Mouse (Mus musculus): ENCODE measurements at regions not wholly inside any gene's neighbourhood (a gene's known extent, or its start where the extent isn't known, plus 50 kb on each side); places are given as distances from the start of the nearest gene placed in this dataset.

DNA sequence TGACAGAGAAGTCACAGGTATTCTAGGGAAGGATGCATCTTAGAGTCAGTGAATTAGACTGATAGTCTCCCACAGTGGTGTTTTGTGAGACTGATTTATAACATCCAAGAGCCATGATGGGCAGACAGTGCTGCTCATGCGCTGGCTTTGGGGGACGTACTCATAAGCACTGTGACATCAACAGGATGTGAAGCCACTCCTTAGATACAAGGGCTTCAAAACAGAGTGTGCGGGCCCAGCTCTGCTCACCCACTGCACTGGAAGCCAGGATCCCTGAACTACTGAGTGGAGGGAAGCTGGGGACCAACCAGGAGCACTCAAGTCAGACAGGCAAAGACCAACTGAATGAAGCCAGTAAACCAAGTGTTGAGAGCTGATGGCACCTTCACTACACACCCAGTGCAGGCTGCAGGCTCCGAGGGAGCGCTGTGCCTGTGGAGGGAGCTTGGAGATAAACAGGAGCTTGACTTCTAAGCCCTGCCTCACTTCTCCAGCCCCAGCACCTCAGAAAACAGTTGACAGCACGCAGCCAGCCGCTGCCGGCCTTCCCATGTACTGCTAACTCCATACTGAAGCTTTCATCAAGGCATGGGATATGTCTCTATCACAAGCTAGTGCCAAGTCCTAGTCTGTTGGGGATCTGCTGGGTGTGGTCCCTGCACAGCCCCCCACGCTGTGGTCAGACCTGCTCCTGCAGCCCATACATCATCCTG, 200.0 kb downstream of the Cyp26b1 start:
- Histone ChIP-seq H3K27me3 (ENCODE audit: insufficient read depth, low read length) (peaks cover 5% of the 10 kb centered on the region; the same call in 1 of the 2 replicates), H3K36me3 (ENCODE audit: insufficient read depth, low read length) (no peaks in the 10 kb centered on the region), H3K4me1 (replicated peaks; ENCODE audit: low read depth, low read length) (no peaks in the 10 kb centered on the region), H3K4me3 (replicated peaks; ENCODE audit: low read length) (no peak overlapping the region), H3K9me3 (ENCODE audit: low read length) (no peaks in the 10 kb centered on the region)
- TF ChIP-seq NANOG (IDR thresholded peaks at IDR 0.05; ENCODE audit: borderline replicate concordance, low read length) (no peak), CTCF (conservative IDR thresholded peaks at IDR 0.05; ENCODE audit: low read length) (no peak), POU5F1 (IDR thresholded peaks at IDR 0.05; ENCODE audit: borderline replicate concordance, low read length) (no peak)

DNA sequence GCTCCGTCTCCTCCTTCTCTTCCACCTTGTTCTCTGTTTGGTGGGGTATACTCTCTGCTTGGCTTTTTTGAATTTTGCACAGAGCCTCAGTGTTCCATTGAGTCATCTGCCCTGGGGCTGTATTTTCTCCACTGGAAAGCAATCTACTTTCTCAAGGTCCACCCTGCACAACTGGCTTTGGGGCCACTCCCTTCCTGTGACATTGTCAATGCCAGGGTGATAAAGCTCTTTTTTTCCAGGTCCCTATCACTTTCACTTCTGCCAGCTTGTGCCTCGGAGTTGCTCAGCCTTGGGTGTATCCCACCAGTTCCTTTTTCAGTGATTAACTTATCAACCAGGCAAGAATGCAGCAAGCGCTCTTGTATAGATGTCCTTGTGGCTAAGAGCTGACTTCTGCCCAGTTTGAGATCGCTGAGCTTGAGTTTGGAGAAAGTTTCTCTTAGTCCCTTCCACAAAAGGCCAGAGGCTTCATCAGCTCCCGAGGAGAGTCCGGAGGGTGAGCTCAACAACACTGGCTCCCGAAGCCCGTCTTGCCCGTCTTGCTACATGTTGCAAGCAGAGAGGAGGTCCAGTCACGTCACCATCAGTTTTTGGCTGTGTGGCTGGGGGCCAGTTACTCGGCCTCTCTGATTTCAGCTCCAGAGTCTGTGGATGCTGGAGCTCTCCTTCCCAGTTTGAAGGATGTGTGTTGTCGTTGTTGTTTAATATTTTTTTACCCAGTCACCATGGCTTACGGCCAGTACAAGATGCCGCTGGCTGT, 200.8 kb downstream of the Cyp26b1 start:
- Histone ChIP-seq H3K27me3 (ENCODE audit: insufficient read depth, low read length) (peaks cover 6% of the 10 kb centered on the region; the same call in 1 of the 2 replicates), H3K9me3 (ENCODE audit: low read length) (no peaks in the 10 kb centered on the region), H3K4me3 (replicated peaks; ENCODE audit: low read length) (no peak overlapping the region), H3K4me1 (replicated peaks; ENCODE audit: low read depth, low read length) (no peaks in the 10 kb centered on the region), H3K36me3 (ENCODE audit: insufficient read depth, low read length) (no peaks in the 10 kb centered on the region)
- no peak for TF ChIP-seq POU5F1 (IDR thresholded peaks at IDR 0.05; ENCODE audit: borderline replicate concordance, low read length)
- no peak for TF ChIP-seq NANOG (IDR thresholded peaks at IDR 0.05; ENCODE audit: borderline replicate concordance, low read length)
- no peak for TF ChIP-seq CTCF (conservative IDR thresholded peaks at IDR 0.05; ENCODE audit: low read length)

DNA sequence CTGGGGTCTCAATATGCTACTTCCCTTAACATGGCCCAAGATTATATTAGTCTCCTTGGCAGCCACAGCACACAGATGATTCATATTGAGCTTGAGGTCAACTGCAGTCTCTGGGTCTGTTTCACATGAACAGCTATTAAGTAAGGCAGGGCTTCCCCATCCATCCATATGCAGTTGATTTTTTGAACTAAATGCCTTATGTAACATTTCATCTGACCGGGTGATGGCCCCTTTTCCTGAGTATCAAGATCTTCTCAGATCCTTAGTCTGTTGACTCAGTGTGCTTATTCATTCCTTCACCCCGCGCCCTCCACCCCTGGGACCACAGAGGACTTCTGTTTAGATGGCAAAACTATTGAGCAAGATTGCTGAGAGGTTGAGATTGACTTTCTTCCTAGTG, 202.7 kb downstream of the Cyp26b1 start:
- no peaks in the 10 kb centered on the region for H3K4me1 ChIP-seq (replicated peaks; ENCODE audit: low read depth, low read length)
- TF ChIP-seq POU5F1 (IDR thresholded peaks at IDR 0.05; ENCODE audit: borderline replicate concordance, low read length) (no peak), NANOG (IDR thresholded peaks at IDR 0.05; ENCODE audit: borderline replicate concordance, low read length) (no peak), CTCF (conservative IDR thresholded peaks at IDR 0.05; ENCODE audit: low read length) (no peak)
- H3K9me3 ChIP-seq (ENCODE audit: low read length), result no peaks in the 10 kb centered on the region
- peaks cover 14% of the 10 kb centered on the region for H3K27me3 ChIP-seq (ENCODE audit: insufficient read depth, low read length)
- no peaks in the 10 kb centered on the region for H3K36me3 ChIP-seq (ENCODE audit: insufficient read depth, low read length)
- H3K4me3 ChIP-seq (replicated peaks; ENCODE audit: low read length), result no peak overlapping the region

DNA sequence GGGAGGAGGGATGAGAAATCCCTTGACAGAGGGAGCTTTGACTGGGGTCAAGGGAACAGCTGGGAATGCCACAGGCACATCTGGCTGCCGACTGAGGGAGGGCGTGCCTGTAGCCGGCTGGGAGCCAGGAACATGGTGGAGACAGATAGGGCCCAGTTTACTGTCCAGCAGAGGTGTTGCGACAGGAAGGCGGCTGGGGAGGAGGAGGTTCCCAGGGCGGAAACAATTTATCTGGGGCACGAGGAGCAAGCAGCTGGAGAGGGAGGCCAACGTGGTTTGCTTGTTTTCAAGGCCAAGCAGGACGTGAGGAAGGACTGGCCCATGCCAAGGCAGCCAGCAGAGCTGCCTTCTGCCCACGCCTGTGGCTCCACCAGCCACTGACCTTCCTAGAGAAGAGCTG, 208.0 kb downstream of the Cyp26b1 start:
- no peak for TF ChIP-seq NANOG (IDR thresholded peaks at IDR 0.05; ENCODE audit: borderline replicate concordance, low read length)
- TF ChIP-seq POU5F1 (IDR thresholded peaks at IDR 0.05; ENCODE audit: borderline replicate concordance, low read length), result no peak
- no peak for TF ChIP-seq CTCF (conservative IDR thresholded peaks at IDR 0.05; ENCODE audit: low read length)
- no peaks in the 10 kb centered on the region for H3K9me3 ChIP-seq (ENCODE audit: low read length)
- no peak overlapping the region for H3K4me3 ChIP-seq (replicated peaks; ENCODE audit: low read length)
- H3K36me3 ChIP-seq (ENCODE audit: insufficient read depth, low read length), result no peaks in the 10 kb centered on the region
- H3K4me1 ChIP-seq (replicated peaks; ENCODE audit: low read depth, low read length), result no peaks in the 10 kb centered on the region
- H3K27me3 ChIP-seq (ENCODE audit: insufficient read depth, low read length), result peaks cover 11% of the 10 kb centered on the region

DNA sequence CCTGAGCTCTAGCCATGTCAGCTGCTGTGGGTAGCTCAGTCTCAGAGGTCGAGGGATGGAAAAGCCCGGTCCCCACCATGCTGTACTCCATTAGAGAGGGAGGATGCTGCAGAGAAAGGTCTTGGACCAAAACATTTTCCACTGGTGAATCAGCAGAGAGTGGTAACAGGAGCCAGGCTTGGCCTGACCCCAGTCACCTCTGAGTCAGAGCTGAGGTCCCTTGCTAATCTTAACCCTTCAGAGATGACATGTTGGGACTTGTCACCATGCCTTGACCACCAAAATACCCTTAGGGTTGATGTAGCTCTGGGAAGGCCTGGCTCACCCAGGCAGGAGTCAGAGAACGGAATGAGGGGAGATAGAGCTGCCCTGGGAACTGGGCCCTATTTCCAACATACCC, 210.0 kb downstream of the Cyp26b1 start:
- Histone ChIP-seq H3K27me3 (ENCODE audit: insufficient read depth, low read length) (peaks cover 12% of the 10 kb centered on the region), H3K4me1 (replicated peaks; ENCODE audit: low read depth, low read length) (no peaks in the 10 kb centered on the region), H3K36me3 (ENCODE audit: insufficient read depth, low read length) (no peaks in the 10 kb centered on the region), H3K4me3 (replicated peaks; ENCODE audit: low read length) (no peak overlapping the region), H3K9me3 (ENCODE audit: low read length) (no peaks in the 10 kb centered on the region)
- TF ChIP-seq POU5F1 (IDR thresholded peaks at IDR 0.05; ENCODE audit: borderline replicate concordance, low read length) (no peak), CTCF (conservative IDR thresholded peaks at IDR 0.05; ENCODE audit: low read length) (no peak), NANOG (IDR thresholded peaks at IDR 0.05; ENCODE audit: borderline replicate concordance, low read length) (no peak)

DNA sequence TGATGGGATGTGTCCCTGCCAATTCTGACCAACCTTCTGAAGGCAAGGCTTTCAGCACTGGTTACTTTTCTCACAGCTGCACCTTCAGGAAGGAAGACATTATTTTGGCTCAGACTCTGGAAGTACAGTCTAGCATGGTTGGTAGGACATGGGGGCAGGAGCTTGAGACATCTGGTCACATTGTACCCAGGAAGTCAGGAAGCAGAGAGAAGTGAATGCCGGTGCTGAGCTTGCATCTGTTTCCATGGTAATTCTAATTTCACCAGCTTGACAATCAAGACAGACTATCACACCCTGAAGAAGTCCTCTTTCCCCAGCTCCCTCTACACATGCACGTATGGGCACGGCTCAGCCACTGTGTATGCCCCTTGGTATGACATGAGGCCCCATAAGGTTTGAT, 210.6 kb downstream of the Cyp26b1 start:
- H3K4me3 ChIP-seq (replicated peaks; ENCODE audit: low read length), result no peak overlapping the region
- H3K4me1 ChIP-seq (replicated peaks; ENCODE audit: low read depth, low read length), result no peaks in the 10 kb centered on the region
- peaks cover 11% of the 10 kb centered on the region for H3K27me3 ChIP-seq (ENCODE audit: insufficient read depth, low read length)
- no peaks in the 10 kb centered on the region for H3K9me3 ChIP-seq (ENCODE audit: low read length)
- TF ChIP-seq CTCF (conservative IDR thresholded peaks at IDR 0.05; ENCODE audit: low read length) (no peak), POU5F1 (IDR thresholded peaks at IDR 0.05; ENCODE audit: borderline replicate concordance, low read length) (no peak), NANOG (IDR thresholded peaks at IDR 0.05; ENCODE audit: borderline replicate concordance, low read length) (no peak)
- H3K36me3 ChIP-seq (ENCODE audit: insufficient read depth, low read length), result no peaks in the 10 kb centered on the region

DNA sequence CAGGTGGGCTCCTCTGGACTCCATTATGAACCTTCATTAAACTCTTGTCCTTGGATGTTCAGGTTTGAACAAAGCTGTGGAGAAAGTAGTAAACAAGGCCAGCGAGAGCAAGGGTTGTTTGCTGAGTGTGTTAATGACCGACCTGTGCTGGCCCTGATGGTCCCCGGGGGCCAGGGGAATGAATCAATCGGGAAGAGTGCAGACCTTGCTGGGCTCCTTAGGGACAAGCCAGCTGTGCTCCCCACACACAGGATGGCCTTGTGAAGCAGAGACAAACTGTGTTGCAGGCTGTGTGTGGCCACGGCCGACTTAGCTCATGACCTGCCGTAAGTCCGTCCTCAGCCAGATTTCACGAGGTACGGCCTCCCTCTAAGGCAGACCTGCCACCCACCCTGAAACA, 212.1 kb downstream of the Cyp26b1 start:
- H3K27me3 ChIP-seq (ENCODE audit: insufficient read depth, low read length), result peaks cover 3% of the 10 kb centered on the region; the same call in 1 of the 2 replicates
- TF ChIP-seq POU5F1 (IDR thresholded peaks at IDR 0.05; ENCODE audit: borderline replicate concordance, low read length), result no peak
- TF ChIP-seq NANOG (IDR thresholded peaks at IDR 0.05; ENCODE audit: borderline replicate concordance, low read length), result no peak
- no peak for TF ChIP-seq CTCF (conservative IDR thresholded peaks at IDR 0.05; ENCODE audit: low read length)
- no peaks in the 10 kb centered on the region for H3K4me1 ChIP-seq (replicated peaks; ENCODE audit: low read depth, low read length)
- no peaks in the 10 kb centered on the region for H3K9me3 ChIP-seq (ENCODE audit: low read length)
- no peaks in the 10 kb centered on the region for H3K36me3 ChIP-seq (ENCODE audit: insufficient read depth, low read length)
- H3K4me3 ChIP-seq (replicated peaks; ENCODE audit: low read length), result no peak overlapping the region

DNA sequence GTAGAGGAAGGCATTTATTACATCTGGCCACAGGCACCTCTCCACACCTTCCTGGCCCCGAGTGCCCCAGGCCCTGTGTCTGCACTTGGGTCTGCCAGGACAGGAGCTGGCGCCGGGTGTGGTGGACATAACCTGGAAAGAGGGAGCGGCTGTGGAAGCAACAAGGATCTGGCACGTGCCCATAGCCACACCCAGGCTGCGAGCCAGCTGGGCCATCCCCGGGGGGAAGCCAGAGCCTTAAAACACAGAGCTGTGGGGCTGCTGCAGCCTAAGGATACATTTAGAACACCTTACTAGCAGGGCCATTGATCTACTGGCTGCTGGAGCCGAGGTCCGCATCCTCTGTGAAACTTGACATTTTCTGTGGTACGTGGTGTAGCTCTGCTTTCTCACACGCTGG, 217.0 kb downstream of the Cyp26b1 start:
- no peak for TF ChIP-seq POU5F1 (IDR thresholded peaks at IDR 0.05; ENCODE audit: borderline replicate concordance, low read length)
- TF ChIP-seq NANOG (IDR thresholded peaks at IDR 0.05; ENCODE audit: borderline replicate concordance, low read length), result no peak
- TF ChIP-seq CTCF (conservative IDR thresholded peaks at IDR 0.05; ENCODE audit: low read length), result no peak
- H3K36me3 ChIP-seq (ENCODE audit: insufficient read depth, low read length), result no peaks in the 10 kb centered on the region
- no peak overlapping the region for H3K4me3 ChIP-seq (replicated peaks; ENCODE audit: low read length)
- peaks cover 7% of the 10 kb centered on the region; the same call in 1 of the 2 replicates for H3K27me3 ChIP-seq (ENCODE audit: insufficient read depth, low read length)
- no peaks in the 10 kb centered on the region for H3K4me1 ChIP-seq (replicated peaks; ENCODE audit: low read depth, low read length)
- H3K9me3 ChIP-seq (ENCODE audit: low read length), result no peaks in the 10 kb centered on the region

Measured in E14TG2a.4 (cell line).